Mouse (Mus musculus) C2C12 (cell line): ENCODE results near the gene Zfpl1. TPM values are rescaled to one million over a fixed set of nuclear protein-coding genes. Genes with fewer than 3 reads are reported as not detected.

Source experiments
- H3K27me3 ChIP-seq: one replicate; pipeline ENCODE4 v1.6.1; 2011; ENCODE audit not compliant: control insufficient read depth, insufficient read depth, insufficient read length
- H3K36me3 ChIP-seq: one replicate; pipeline ENCODE4 v1.6.1; 2011; ENCODE audit not compliant: control insufficient read depth, insufficient read depth
- H3K4me3 ChIP-seq: one replicate; pipeline ENCODE4 v1.5.1; 2011; ENCODE audit warnings: mild to moderate bottlenecking, control low read depth; ENCODE audit not compliant: poor library complexity, insufficient read depth, severe bottlenecking
- H3K79me2 ChIP-seq: one replicate; pipeline ENCODE4 v1.6.1; 2011; ENCODE audit not compliant: control insufficient read depth, insufficient read depth
- H3K79me3 ChIP-seq: one replicate; pipeline ENCODE4 v1.6.1; 2011; ENCODE audit warnings: low read depth, control low read depth
- H3ac ChIP-seq: one replicate; pipeline ENCODE3; 2011; ENCODE audit warnings: low read depth; ENCODE audit not compliant: control insufficient read depth, insufficient read length
- CEBPB ChIP-seq: IDR thresholded peaks from one replicate; pipeline ENCODE4 v1.6.1; 2011; ENCODE audit warnings: low read depth, mild to moderate bottlenecking, control low read depth, moderate library complexity
- CTCF ChIP-seq: IDR thresholded peaks from one replicate; pipeline ENCODE4 v1.5.1; 2011; ENCODE audit not compliant: control insufficient read depth, insufficient read depth, insufficient read length
- FOSL1 ChIP-seq: IDR thresholded peaks from one replicate; pipeline ENCODE4 v1.8.0; 2011; ENCODE audit warnings: mild to moderate bottlenecking, low read length; ENCODE audit not compliant: poor library complexity, insufficient read depth, severe bottlenecking
- MAX ChIP-seq: IDR thresholded peaks from one replicate; pipeline ENCODE4 v1.6.1; 2011; ENCODE audit warnings: mild to moderate bottlenecking, control low read depth
- MYOD1 ChIP-seq: IDR thresholded peaks from one replicate; pipeline ENCODE4 v1.6.1; 2011; ENCODE audit warnings: low read depth; ENCODE audit not compliant: control insufficient read depth, insufficient read length
- MYOG ChIP-seq: IDR thresholded peaks from one replicate; pipeline ENCODE4 v1.6.1; 2011; ENCODE audit not compliant: control insufficient read depth, insufficient read length; ENCODE audit errors: extremely low read depth
- USF1 ChIP-seq: IDR thresholded peaks from one replicate; pipeline ENCODE4 v1.6.1; 2011; ENCODE audit warnings: low read depth, mild to moderate bottlenecking, control low read depth, moderate library complexity
- polyA plus RNA-seq: library from polyadenylated mRNA; unstranded; fragments of >200 nt; fragmentation: generic; extraction: Trizol; gene quantifications from one replicate; pipeline ENCODE4 v1.2.1, GENCODE M21; 2012; ENCODE audit warnings: missing spikeins

Gene Zfpl1
- polyA plus RNA-seq, 1 experiment = 59.7 TPM

DNA sequence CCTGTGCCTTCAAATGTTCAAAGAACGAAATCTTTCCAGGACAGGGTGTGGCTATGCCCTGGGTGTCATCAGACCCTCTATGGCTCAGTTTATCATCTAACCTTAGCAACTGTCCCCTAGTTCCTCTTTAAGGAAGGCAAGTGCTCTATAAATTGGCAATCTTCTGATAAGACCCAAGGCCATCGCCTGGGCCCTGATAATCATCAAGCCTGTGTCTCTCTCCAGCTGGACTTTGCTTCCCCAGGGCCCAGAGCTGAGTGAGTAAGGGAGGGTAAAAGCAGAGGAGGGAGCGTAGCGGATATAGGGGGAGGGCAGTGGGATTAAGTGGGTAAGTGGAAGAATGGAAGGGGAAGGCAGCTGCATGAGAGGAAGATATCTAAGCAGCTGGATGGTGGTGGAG is 19.7 kb upstream of the Zfpl1 start:
- no peaks in the 10 kb centered on the region for H3K79me3 ChIP-seq
- H3K4me3 ChIP-seq = no peak overlapping the region
- H3K27me3 ChIP-seq = no peaks in the 10 kb centered on the region
- no peak for TF ChIP-seq MAX
- TF ChIP-seq MYOD1 = no peak
- no peak overlapping the region for H3ac ChIP-seq
- H3K36me3 ChIP-seq = no peaks in the 10 kb centered on the region
- no peaks in the 10 kb centered on the region for H3K79me2 ChIP-seq

DNA sequence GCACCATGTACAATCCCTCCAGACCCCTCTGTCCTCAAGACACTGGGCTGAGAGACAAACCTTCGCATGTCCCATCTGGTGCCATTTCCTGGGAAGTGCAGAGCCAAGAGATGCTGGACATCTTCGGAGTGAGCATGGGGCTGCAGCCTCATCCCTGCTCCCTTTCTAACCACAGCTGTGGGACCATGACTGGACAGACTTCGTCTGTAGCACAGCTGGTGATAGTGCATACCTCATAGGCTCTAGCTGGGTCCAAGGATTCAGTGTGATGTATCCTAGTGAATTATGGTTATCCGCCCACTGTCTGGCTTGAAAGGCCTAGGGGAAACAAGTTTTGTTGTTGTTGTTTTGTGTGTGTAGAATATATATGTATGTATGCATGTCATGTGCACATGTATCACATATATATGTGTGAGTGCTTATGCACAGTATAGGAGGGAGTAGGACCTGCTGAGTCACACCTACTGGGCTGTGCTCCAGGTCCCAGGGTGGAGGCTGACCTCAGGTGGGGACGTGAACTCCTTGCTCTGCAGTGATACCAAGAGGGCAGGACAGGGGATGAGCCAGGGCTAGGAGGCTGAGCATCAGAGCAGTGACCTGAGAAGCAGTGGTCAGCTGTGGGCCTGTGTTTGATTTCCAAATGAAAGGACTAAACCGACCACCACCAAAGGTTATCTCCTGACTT is 17.6 kb upstream of the Zfpl1 start:
- Histone ChIP-seq H3ac (no peak overlapping the region), H3K27me3 (no peaks in the 10 kb centered on the region), H3K79me3 (no peaks in the 10 kb centered on the region), H3K4me3 (no peak overlapping the region), H3K36me3 (no peaks in the 10 kb centered on the region), H3K79me2 (no peaks in the 10 kb centered on the region)
- TF ChIP-seq MYOG = no peak
- TF ChIP-seq MYOD1 = no peak
- no peak for TF ChIP-seq CTCF
- TF ChIP-seq FOSL1 = no peak

DNA sequence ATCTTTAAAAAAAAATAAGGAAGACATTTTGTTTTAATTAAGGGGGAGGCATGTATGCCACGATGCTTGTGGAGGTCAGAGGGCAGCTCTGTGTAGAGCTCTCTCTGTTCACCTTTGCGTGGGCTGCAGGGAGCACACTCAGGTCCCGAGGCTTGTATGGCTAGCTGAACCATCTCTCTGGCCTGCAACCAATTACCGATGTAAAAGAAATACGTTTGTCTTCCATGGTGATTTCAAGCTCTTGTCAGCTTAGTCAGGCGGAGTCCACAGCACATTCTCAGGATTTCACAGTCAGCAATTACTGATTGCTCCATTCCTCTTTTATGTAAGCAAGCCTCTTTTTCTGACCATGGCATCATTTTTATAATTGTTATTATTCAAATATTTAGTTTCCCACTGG is 16.4 kb upstream of the Zfpl1 start:
- no peaks in the 10 kb centered on the region for H3K36me3 ChIP-seq
- no peak for TF ChIP-seq FOSL1
- TF ChIP-seq CEBPB = no peak
- H3ac ChIP-seq = no peak overlapping the region
- no peaks in the 10 kb centered on the region for H3K79me3 ChIP-seq
- no peaks in the 10 kb centered on the region for H3K27me3 ChIP-seq
- no peaks in the 10 kb centered on the region for H3K79me2 ChIP-seq
- H3K4me3 ChIP-seq = no peak overlapping the region

DNA sequence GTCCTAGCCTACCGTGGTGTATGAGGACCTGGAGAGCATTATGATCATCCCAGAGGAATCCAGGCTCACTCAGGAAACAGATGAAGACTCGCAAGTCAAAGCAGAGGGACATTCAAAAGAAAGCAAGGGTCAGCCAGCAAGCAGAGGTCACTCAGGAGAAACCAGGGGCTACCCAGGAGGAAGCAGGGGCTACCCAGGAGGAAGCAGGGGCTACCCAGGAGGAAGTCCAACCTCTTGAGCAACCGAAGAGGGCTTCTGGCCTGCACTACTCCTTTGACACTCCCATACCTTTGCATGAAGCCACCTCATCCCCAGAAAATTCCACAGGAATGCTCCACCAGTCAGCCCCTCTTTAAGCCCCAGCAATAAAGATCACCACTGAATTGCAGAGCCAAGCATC is 13.1 kb upstream of the Zfpl1 start:
- peaks cover 8% of the 10 kb centered on the region for H3K79me2 ChIP-seq
- peaks cover 9% of the 10 kb centered on the region for H3K36me3 ChIP-seq
- TF ChIP-seq USF1 (no peak), FOSL1 (no peak), CTCF (no peak), MYOG (no peak), MAX (no peak), MYOD1 (no peak)
- H3K79me3 ChIP-seq = no peaks in the 10 kb centered on the region
- no peak overlapping the region for H3K4me3 ChIP-seq
- no peak overlapping the region for H3ac ChIP-seq
- no peaks in the 10 kb centered on the region for H3K27me3 ChIP-seq

DNA sequence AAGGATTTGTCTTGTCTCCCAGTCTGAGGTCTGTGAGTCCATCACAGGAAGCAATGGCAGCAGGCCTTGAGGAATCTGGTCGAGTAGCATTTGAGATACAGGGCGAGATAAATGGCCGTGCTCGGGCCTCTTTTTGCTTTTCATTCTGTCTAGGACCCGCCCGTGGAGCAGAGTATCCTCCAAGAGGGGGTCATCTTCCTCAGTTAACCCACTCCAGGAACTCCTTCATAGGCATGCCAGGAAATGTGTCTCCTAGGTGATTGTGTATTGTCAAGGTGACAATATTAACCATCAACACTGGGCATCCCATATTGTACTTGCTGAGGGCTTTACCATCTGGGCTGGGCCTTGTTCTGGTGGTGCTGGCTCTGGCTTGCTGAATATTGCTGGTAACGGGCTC is 9.4 kb upstream of the Zfpl1 start, which contains the start of gene AC131692.1:
Gene AC131692.1 (plus strand): TSS at position 301 of the 400 bp plus-strand sequence.
- no peak within 1 kb of the TSS for H3ac ChIP-seq
- no peak within 1 kb of the TSS for H3K4me3 ChIP-seq
- no peaks in the 10 kb centered on the region for H3K27me3 ChIP-seq
- H3K79me2 ChIP-seq = peaks cover 44% of the 10 kb centered on the region
- peaks cover 8% of the 10 kb centered on the region for H3K79me3 ChIP-seq
- TF ChIP-seq USF1 = no peak
- H3K36me3 ChIP-seq = peaks cover 45% of the 10 kb centered on the region

DNA sequence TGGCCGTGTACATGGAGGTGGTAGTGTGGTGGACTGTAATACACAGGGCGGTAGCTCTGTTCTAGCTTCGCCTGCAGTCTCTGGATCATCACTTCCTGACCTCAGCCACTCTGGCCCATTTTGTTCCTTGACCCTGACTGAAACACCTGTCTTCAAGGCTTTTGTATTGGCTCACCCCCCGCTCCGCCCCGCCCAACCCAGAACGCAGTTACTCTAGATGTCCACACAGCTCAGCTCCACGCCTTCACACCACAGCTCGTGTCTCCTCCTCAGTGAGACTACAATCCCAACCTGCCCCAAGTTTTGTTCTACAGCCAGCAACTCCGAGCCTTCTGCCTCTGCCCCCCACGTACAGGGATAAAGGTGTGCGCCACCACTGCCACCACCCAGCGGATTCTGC is 4.1 kb upstream of the Zfpl1 start:
- Histone ChIP-seq H3ac (no peak overlapping the region), H3K36me3 (peaks cover 63% of the 10 kb centered on the region), H3K79me3 (peaks cover 35% of the 10 kb centered on the region), H3K27me3 (no peaks in the 10 kb centered on the region), H3K79me2 (peaks cover 95% of the 10 kb centered on the region), H3K4me3 (no peak overlapping the region)
- TF ChIP-seq MAX (no peak), CEBPB (no peak)

DNA sequence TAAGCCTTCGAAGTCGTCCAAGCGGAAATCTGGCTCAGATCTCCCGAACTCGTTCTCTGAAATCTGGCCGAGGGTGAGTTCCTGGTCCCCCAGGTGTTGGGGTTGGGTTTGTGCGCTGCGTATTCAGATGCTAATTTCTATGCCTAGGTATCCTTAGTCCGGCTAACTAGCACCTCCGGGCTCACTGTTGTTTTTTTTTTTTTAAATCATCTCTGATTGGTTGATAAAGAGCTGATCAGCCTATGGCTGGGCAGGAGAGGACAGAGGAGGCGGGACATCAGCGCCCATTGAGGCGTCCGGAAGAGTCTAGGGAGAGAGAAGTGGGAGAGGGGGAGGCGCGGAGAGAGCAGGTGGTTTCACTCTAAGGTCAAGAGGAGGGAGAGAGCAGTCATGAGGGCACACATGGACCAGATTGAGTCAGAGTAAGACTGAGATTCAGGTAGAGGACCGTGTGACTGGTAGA is 692 bp upstream of the Zfpl1 start:
- H3ac ChIP-seq = peak overlapping the region; percentile 96
- H3K27me3 ChIP-seq = no peaks in the 10 kb centered on the region
- peak overlapping the region; percentile 98 for H3K4me3 ChIP-seq
- H3K79me3 ChIP-seq = peaks cover 37% of the 10 kb centered on the region
- H3K36me3 ChIP-seq = peaks cover 54% of the 10 kb centered on the region
- H3K79me2 ChIP-seq = peaks cover 77% of the 10 kb centered on the region
- TF ChIP-seq CTCF = no peak
- no peak for TF ChIP-seq MYOD1
- TF ChIP-seq USF1 = no peak
- no peak for TF ChIP-seq MYOG
- TF ChIP-seq CEBPB = no peak
- no peak for TF ChIP-seq MAX
- TF ChIP-seq FOSL1 = no peak
